Mouse (Mus musculus) inflammation-experienced regulatory T-cells, adult 16 weeks (primary cell): Measurements from ENCODE around the gene Gm10762. TPM values are rescaled to one million over a fixed set of nuclear protein-coding genes. Genes with fewer than 3 reads are reported as not detected.

Source experiments
- polyA plus RNA-seq: library from polyadenylated mRNA; unstranded; fragments of 100-300 nt; shearing (Covaris generic); gene quantifications from one replicate; pipeline ENCODE4 v1.2.1, GENCODE M21; 2017

Gm10762 gene
- polyA plus RNA-seq, result 2.5 TPM

DNA sequence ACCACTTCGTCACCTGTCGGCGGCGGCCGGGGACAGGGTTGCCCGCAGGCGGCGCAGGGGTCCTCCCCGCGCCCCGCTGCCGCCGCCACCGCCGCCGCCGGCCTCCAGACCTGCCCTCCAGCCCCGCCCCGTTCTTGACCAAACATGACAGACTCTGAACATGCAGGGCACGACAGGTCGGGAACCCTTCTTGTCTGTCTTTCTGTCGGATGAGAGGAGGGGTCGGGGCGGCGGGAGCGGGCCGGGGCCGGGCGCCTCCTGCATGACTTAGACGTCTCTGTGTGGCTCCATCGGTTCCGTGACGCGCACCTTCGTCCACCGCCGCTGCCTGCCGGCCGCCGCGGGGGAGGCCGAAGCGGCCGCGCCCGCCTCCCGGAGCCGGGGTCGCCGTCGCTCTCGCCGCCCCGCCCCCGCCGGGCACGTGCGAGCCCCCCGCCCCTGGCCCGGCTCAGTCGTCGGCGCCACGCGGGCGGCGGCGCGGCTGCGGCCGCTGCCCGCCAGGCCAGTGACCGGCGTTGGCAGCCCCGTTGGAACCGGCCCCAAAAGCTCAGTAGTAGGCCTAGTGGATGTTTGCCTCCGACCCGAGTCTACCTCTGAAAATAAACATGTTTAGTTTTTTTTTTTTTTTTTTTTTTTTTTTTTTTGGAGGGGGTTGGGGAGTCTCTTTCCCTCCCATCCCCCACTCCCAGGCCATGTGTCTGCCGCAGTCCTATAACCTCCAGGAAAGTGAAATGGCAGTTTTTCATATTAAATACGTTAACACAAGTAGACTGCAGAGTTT is at the start of gene Gm10762:
TSS of gene Gm10762 (minus strand) at position 65 of the 781 bp plus-strand sequence.

DNA sequence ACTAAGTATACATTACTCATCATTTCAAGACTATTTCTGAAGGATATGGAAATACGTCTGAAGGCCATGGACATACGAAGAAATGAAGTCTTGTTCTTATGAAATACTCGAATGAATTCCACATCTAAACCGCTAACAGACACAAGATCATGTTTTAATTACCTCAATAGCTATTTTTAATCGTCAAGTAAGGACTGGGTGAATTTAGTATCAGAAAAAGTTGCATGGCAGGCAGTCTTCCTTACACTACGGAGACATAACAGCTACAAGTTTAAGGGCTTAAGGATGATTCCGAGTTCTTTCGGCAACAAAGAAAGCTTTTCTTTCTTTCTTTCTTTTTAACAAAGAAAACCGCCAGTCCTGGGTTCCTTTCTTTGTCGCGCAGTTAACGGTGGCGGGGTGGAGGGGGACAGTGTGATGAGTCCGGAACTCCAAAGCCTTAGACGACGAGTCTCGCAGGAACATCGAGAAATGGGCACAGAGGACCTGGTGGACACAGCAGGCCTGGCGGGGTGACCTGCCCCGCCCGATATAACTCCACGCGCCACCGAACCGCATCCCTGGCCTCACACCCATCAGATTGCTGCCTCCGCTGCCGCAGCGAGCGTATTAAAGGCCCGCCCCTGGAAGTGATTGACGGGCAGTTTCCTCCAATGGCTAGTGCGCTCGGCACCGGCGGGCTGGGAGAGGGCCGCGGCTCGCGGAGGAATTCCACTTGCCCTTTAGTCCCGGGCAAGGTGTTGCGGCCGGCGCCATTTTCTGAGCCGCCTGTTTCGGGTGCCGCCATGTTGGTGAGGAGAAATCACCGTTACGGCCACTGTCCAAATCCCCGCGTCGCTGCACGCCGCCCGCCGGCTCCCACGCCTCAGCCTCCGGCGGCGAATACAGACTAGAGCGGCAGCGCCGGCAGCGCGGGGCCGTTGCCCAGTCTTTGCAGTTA is 614 bp downstream of the Gm10762 start, which contains the start of gene Zc3h6:
TSS of gene Zc3h6 (plus strand) at position 762 of the 940 bp plus-strand sequence.

DNA sequence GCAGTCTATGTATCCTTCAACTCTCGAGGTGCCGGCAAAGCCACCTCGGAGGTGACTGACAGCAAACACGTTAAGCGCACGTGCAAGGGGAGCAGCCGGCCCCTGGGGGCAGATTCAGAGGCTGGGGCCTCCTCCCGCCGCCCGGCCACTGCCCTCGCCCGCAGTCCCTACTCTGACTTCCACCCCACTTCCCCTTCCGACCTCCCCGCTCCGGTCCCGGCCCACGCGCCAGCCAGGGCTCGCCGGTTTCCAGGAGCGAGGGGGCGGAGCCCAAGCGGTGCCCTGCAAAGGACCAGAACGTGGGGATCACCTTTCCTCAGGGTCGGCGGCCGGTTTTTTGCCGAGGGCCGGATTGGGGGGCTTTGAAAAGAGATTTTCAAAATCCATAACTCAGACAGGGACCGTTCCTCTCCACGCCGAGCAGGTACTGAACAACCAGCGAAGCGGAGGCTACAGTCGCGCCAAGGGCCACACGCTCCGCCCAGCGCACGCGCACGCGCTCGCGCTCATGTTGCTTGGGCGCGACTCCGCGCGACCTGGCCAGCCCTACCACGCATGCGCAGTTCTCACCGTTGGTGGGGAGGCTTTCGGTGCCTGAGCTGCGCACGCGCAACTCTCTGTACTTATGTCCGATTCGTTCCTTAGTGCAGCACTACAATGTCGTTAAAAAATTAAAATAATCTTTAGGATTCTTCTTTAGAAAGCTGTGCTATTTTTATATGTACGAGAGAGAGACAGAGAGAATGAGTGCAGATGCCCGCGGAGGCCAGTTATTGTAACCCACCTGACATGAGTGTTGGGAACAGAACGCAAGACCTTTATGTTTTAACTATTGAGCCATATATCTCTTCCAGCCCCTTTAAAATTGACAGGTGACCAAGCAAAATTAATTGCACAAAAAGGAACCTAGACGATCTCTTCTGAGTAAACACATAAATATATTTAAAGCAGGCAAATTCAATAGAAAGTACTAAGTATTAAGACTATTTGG is 23.7 kb downstream of the Gm10762 start, which contains the start of gene Zc3h8:
TSS of gene Zc3h8 (minus strand) at position 540 of the 991 bp plus-strand sequence.

Other genes with a start within 250 kb of the Gm10762 start
- gene Tmem87b, start 149.6 kb downstream of the Gm10762 start, polyA plus RNA-seq, result 37.8 TPM
- gene Fbln7, start 104.7 kb downstream of the Gm10762 start, polyA plus RNA-seq, result not detected
- gene Zc3h8, start 23.6 kb downstream of the Gm10762 start, polyA plus RNA-seq, result 11.8 TPM
- gene Zc3h6, start 323 bp downstream of the Gm10762 start, polyA plus RNA-seq, result 4.4 TPM
- gene Vinac1, start 80.4 kb upstream of the Gm10762 start, polyA plus RNA-seq, result not detected
- gene Ttl, start 98.2 kb upstream of the Gm10762 start, polyA plus RNA-seq, result 2.0 TPM
- gene Polr1b, start 133.3 kb upstream of the Gm10762 start, polyA plus RNA-seq, result 39.3 TPM
- gene Chchd5, start 162.0 kb upstream of the Gm10762 start, polyA plus RNA-seq, result 25.6 TPM
- 76.5 TPM for gene Slc20a1, start 231.0 kb upstream of the Gm10762 start, polyA plus RNA-seq